Mouse (Mus musculus): ENCODE measurements at regions not wholly inside any gene's neighbourhood (a gene's known extent, or its start where the extent isn't known, plus 50 kb on each side); places are given as distances from the start of the nearest gene placed in this dataset.
A peak's percentile ranks its signal among the peaks of the same experiment; 100 is the strongest.

GRCm38 (mm10) chr7:95250651-95251050, 920.4 kb upstream of the Tenm4 start:
- DNase-seq (ENCODE audit: low read depth, low spot score) = no peak

- no peak for DNase-seq (ENCODE audit: low read depth, low spot score)
Measured at GRCm38 (mm10) chr7:95253862-95254545, 917.0 kb upstream of the Tenm4 start.

- no peak for DNase-seq (ENCODE audit: low read depth, low spot score)
Measured at GRCm38 (mm10) chr7:95254913-95255312, 916.1 kb upstream of the Tenm4 start.

GRCm38 (mm10) chr7:95255699-95256098, 915.3 kb upstream of the Tenm4 start:
- DNase-seq (ENCODE audit: low read depth, low spot score) = no peak

GRCm38 (mm10) chr7:95262942-95263341, 908.1 kb upstream of the Tenm4 start:
- no peak for DNase-seq (ENCODE audit: low read depth, low spot score)

GRCm38 (mm10) chr7:95277237-95277636, 893.8 kb upstream of the Tenm4 start:
- DNase-seq (ENCODE audit: low read depth, low spot score) = no peak

GRCm38 (mm10) chr7:95313667-95314066, 857.4 kb upstream of the Tenm4 start:
- no peak for DNase-seq (ENCODE audit: low read depth, low spot score)

GRCm38 (mm10) chr7:95323084-95323483, 848.0 kb upstream of the Tenm4 start:
- no peak for DNase-seq (ENCODE audit: low read depth, low spot score)

- DNase-seq (ENCODE audit: low read depth, low spot score) = no peak
Measured at GRCm38 (mm10) chr7:95324939-95325338, 846.1 kb upstream of the Tenm4 start.

- DNase-seq (ENCODE audit: low read depth, low spot score) = peak; percentile 15
Measured at GRCm38 (mm10) chr7:95332037-95332436, 839.0 kb upstream of the Tenm4 start.

GRCm38 (mm10) chr7:95350185-95350803, 820.8 kb upstream of the Tenm4 start:
- peak; percentile 3 for DNase-seq (ENCODE audit: low read depth, low spot score)

- DNase-seq (ENCODE audit: low read depth, low spot score) = no peak
Measured at GRCm38 (mm10) chr7:95350804-95351199, 820.2 kb upstream of the Tenm4 start.

- DNase-seq (ENCODE audit: low read depth, low spot score) = no peak
Measured at GRCm38 (mm10) chr7:95351337-95351736, 819.7 kb upstream of the Tenm4 start.

GRCm38 (mm10) chr7:95352133-95352532, 818.9 kb upstream of the Tenm4 start:
- DNase-seq (ENCODE audit: low read depth, low spot score) = no peak

GRCm38 (mm10) chr7:95354991-95355390, 816.1 kb upstream of the Tenm4 start:
- DNase-seq (ENCODE audit: low read depth, low spot score) = no peak

GRCm38 (mm10) chr7:95358732-95359131, 812.3 kb upstream of the Tenm4 start:
- DNase-seq (ENCODE audit: low read depth, low spot score) = no peak

- DNase-seq (ENCODE audit: low read depth, low spot score) = no peak
Measured at GRCm38 (mm10) chr7:95359154-95359553, 811.9 kb upstream of the Tenm4 start.
